Mouse (Mus musculus) ovary, postnatal 14 days (tissue): ENCODE results near the gene Gm10639.
"Not testable (repeated sequence)": the region's sequence is repeated elsewhere in the genome, so short reads cannot be mapped to it uniquely, and the experiment has no call there.

Source experiments
- DNase-seq: peaks from one replicate; pipeline ENCODE4 v3.0.0; 2022; ENCODE audit warnings: low spot score

Gene Gm10639

GRCm38 (mm10) chr9:78289723-78290122 is at the start of gene Gm10639:
Gm10639 (plus strand) TSS chr9:78289923.
- DNase-seq: not testable (repeated sequence)

GRCm38 (mm10) chr9:78255683-78256470 is 33.8 kb upstream of the Gm10639 start:
- not testable (repeated sequence) for DNase-seq

GRCm38 (mm10) chr9:78256914-78257313 is 32.8 kb upstream of the Gm10639 start, which contains the start of gene Gm3776:
Gm3776 (plus strand) TSS chr9:78257129.
- DNase-seq: not testable (repeated sequence)

- DNase-seq: peak; percentile 18
Observed at GRCm38 (mm10) chr9:78259688-78260087, 30.0 kb upstream of the Gm10639 start.

DNA sequence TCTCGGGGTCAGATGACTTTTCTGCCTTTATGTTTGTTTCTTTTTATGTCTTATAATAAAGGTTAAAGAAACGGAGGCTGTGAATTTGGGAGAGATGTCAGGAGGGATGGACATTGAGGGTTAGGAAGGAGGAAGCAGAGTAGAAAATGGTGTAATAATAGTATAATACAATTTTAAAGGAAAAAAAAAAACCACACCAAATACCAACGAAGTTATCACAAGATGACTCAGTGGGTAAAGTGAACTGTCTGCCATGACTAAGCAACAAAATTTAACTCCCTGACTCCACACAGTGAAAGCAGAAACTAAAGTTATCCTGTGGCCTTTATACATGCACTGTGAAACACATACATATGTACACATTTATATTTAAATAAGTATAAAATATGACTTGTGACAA is 18.8 kb upstream of the Gm10639 start:
- not testable (repeated sequence) for DNase-seq

- DNase-seq: not testable (repeated sequence)
Observed at GRCm38 (mm10) chr9:78282002-78282711, 7.6 kb upstream of the Gm10639 start.

DNA sequence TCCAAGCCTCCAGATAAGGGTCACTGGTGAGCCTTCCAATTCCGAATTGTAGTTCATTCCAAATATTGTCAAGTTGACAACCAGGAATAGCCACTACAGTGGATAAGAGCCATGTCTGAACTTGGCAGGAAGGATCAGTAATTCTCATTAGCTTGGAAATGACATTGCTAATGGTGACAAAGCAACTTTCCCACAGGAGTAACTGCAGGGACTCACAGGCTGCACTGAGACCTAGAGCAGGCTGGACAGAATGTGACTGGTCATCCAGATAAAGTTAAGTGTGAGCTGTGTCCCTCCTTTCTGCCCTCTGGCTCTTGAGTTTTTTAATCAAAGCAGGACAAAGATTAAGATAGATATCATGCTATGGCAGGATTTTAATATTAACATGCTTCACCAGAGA is 660 bp upstream of the Gm10639 start:
- not testable (repeated sequence) for DNase-seq

- not testable (repeated sequence) for DNase-seq
Observed at GRCm38 (mm10) chr9:78292462-78292861, 2.7 kb downstream of the Gm10639 start.

GRCm38 (mm10) chr9:78293683-78294082 is 4.0 kb downstream of the Gm10639 start:
- not testable (repeated sequence) for DNase-seq

DNA sequence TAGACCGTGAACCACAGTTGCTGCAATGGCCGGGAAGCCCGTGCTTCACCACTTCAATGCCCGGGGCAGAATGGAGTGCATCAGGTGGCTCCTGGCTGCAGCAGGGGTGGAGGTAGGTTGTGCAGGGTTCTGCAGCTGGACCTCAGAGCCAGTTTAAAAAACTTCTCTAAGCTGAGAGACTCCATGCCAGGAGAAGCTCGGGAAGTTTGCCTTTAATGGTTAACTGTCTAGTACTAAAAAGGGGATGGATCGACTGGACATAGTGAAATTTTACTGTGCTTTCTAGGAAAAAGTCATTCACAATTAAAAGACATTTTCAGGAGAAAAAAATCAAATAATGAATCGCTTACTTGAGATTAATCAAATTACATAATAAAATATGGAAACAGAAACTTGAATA is 5.1 kb downstream of the Gm10639 start:
- not testable (repeated sequence) for DNase-seq

DNA sequence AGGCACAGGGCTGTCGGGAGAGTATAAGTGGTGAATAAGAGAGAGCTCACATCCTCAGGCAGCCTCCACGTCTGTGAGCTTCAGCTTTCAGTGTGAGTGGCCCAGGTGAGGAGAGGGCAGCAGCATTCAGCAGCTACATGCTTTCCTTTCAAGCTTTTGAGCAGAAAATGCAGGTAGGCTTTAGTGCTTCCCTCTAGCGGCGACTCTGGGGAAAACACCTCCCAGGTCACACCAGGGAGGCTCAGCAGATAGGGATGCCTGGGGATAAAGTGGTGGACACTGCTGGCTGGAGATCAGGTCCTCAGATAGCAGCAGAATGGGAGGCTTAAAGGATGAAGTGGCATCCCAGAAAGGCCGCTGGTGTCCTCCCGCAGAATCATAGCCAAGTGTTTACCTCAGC is 6.4 kb downstream of the Gm10639 start:
- peak; percentile 11 for DNase-seq

DNA sequence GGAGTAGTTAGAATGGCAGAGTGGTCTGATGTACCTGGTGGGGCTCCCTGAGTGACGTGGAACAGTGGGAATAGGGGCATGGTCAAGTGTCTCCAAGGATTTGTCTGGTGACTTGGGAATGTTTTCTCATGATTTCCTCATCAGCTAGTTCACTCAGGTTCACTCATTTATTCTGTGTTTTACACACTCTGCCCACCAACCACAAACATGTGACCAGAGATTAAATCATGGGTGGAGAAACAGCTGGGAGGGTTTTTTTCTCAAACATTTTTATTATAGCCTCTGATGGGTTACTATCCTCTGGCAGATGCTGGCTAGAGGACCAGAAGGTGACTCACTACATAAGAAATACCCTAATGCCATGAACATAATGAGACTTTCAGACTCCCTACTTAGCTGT is 8.5 kb downstream of the Gm10639 start:
- DNase-seq: no peak

GRCm38 (mm10) chr9:78299143-78299542 is 9.4 kb downstream of the Gm10639 start:
- not testable (repeated sequence) for DNase-seq

- not testable (repeated sequence) for DNase-seq
Observed at GRCm38 (mm10) chr9:78308122-78308521, 18.4 kb downstream of the Gm10639 start.

GRCm38 (mm10) chr9:78314696-78315095 is 25.0 kb downstream of the Gm10639 start, which contains the start of gene Omt2a:
Omt2a (minus strand) TSS chr9:78314796.
- DNase-seq: no peak

- no peak for DNase-seq
Observed at GRCm38 (mm10) chr9:78319499-78319898, 29.8 kb downstream of the Gm10639 start.

- not testable (repeated sequence) for DNase-seq
Observed at GRCm38 (mm10) chr9:78327289-78327688, 37.6 kb downstream of the Gm10639 start, which contains the start of gene Omt2b. Omt2b (plus strand) TSS chr9:78327589.

DNA sequence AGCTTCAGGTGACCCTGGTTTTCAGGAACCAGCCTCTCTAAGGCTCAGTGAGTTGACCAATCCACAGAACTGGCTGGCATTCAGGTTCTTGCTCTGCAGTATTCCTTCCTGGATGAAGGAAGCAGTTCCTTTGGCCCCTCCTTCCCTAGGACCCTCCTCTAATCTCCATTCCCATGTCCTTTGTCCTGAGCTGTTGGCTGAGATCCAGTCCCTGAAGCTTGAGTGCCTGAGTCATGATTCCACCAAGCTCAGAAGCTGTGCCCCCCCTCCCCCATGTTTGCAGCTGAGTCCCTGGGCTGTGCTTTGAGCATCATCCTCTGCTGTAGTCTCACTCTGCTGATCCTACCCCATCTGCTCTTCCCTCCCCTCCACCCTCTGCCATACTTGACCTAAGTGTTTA is 47.3 kb downstream of the Gm10639 start:
- DNase-seq: not testable (repeated sequence)

DNA sequence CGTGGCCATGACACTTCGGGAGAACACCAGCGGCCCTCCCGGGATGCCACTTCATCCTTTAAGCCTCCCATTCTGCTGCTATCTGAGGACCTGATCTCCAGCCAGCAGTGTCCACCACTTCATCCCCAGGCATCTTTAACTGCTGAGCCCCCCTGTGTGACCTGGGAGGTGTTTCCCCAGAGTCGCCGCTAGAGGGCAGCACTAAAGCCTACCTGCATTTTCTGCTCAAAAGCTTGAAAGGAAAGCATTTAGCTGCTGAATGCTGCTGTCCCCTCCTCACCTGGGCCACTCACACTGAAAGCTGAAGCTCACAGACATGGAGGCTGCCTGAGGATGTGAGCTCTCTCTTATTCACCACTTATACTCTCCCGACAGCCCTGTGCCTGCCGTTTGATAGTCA is 50.6 kb downstream of the Gm10639 start:
- DNase-seq: peak; percentile 25

GRCm38 (mm10) chr9:78342494-78342893 is 52.8 kb downstream of the Gm10639 start:
- DNase-seq: not testable (repeated sequence)

GRCm38 (mm10) chr9:78343055-78343454 is 53.3 kb downstream of the Gm10639 start:
- not testable (repeated sequence) for DNase-seq

DNA sequence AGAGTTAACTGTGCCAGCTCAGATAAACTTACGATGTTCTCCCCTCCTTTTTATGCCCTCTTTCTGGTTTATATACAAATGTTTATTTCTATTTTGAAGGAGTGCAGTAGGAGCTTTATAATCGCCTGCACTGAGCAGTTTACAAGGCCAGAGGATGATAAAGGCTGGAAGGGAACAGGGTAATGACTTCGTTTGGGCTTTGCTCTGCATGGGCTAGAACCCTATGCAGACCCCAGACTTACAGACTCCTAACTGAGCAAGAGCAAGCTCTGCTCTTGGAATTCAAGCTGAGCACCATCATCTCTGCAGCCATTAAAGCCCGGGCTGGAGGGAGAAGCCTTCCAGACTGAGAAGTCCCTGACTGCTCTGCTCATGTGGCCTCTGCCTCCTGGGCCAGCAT is 55.5 kb downstream of the Gm10639 start:
- not testable (repeated sequence) for DNase-seq

DNA sequence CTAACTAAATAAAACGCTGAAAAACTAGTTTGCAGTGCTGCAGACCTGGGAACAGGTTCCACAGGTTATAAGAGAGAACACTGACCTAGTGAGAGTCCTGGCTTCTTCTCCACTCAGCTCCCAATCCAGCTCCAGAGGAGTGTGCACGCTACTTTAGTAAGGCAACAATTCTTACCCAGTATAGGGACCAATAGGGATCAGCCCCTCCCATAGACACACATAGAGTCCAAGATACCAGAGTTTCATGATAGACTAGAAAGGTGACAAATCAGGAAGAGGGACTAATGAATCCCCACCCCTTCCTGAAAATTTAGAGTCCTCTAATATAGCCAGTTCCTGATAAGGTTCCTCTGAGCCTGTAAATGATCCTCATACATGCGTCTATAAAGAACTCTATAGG is 57.3 kb downstream of the Gm10639 start:
- no peak for DNase-seq
